Mouse (Mus musculus) left cerebral cortex, adult 2 months (tissue): ENCODE measurements at regions not wholly inside any gene's neighbourhood (a gene's known extent, or its start where the extent isn't known, plus 50 kb on each side); places are given as distances from the start of the nearest gene placed in this dataset.

Experiments
- DNase-seq, 2 experiments: peaks; one replicate each; pipeline ENCODE4 v3.0.0; 2021 to 2022; ENCODE audit warnings: low spot score in 2 of 2, mixed read lengths in 1 of 2; ENCODE audit errors: extremely low spot score in 1 of 2
- H3K27ac ChIP-seq: fragments of 200-600 bp; 2 replicates; pipeline ENCODE4 v1.8.1; 2022
- H3K4me3 ChIP-seq: fragments of 200-600 bp; 2 replicates; pipeline ENCODE4 v1.8.1; 2022
- CTCF ChIP-seq: fragments of 200-600 bp; IDR thresholded peaks from 2 replicates; pipeline ENCODE4 v1.8.1; 2022; ENCODE audit warnings: antibody characterized with exemption, mild to moderate bottlenecking, moderate library complexity
- intact Hi-C: fragments of 180-260 bp; cut with DNase I; formaldehyde crosslinking; loops from one replicate; pipeline ENCODE4 v1.15.1; 2025

DNA sequence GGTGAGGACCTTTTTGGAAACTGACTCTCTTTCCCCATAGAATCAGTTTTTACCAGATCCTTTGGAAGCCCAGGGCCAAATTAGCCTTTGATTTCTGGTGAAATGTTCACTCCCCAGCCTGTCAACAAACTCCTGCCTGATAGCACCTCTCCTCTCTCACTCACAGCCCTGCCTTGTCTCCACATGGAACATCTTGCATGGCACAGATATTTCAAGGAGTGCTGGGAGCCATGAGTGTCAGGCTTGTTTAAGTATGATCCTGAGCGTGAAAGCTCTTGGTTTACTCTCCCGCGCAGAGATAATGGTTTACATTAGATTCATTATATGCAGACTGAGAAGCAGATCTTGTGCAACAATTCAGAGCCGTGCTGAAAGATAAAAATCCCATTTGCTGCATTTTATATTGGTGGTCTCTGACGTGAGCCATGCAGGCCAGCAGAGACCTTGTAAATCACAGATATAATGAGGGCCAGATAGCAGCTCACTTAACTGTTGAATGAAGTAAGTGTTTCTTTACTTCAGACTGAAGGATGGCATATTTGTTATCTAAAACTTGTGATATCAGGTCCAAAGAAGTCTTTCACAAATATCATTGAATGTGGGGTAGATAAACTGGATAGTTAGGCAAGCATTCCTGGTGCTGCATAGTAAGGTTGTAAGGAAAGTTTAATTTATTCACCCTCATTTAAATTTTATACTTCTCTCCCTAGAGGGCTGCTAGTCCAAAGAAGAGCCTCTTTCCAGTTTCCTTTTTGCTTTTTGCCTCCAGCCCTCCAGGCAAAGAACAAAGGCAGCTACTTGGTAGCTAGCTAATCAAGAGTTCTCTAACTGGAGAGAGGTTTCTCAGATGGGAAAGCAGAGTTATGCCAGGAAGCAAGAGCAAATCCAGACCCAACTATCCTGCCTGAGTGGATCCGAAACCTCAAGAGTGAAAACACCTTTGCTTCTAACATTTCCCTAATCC is 81.8 kb downstream of the Tbx18 start:
- DNase-seq: no peak
- Histone ChIP-seq H3K27ac (no peak overlapping the region), H3K4me3 (no peak overlapping the region)
- TF ChIP-seq CTCF: no peak
- intact Hi-C loops: no loop called here

- DNase-seq: no peak
- Histone ChIP-seq H3K4me3 (no peak overlapping the region), H3K27ac (no peak overlapping the region)
- TF ChIP-seq CTCF: no peak
- intact Hi-C loops: no loop called here
These were observed 82.7 kb downstream of the Tbx18 start for GRCm38 (mm10) chr9:87648317-87648716.

DNA sequence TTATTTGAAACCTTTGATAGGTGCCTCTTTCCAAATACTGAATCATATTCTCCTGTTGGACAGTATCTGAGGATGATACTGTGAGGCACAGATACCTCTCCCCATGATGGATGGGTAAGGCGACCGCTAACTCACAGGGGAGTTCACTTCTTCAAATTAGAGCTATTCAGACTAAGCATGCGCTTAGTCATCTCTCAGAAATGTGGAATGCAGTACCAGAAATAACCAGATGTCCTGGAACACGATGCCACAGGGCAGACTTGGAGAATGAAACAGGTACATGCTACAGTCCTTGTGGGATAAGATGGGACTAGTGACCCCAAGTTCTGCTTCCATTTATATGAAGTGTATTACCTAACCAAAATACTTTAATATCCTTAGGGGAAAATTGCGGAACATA is 86.0 kb downstream of the Tbx18 start:
- no peak for TF ChIP-seq CTCF
- H3K27ac ChIP-seq: no peak overlapping the region
- no peak overlapping the region for H3K4me3 ChIP-seq
- DNase-seq: no peak
- intact Hi-C loops: no loop called here

GRCm38 (mm10) chr9:87633863-87634630 is 97.0 kb downstream of the Tbx18 start:
- no peak for TF ChIP-seq CTCF
- Histone ChIP-seq H3K27ac (no peak overlapping the region), H3K4me3 (no peak overlapping the region)
- DNase-seq: no peak
- intact Hi-C loops: no loop called here

- TF ChIP-seq CTCF: no peak
- intact Hi-C loops: no loop called here
- Histone ChIP-seq H3K27ac (no peak overlapping the region), H3K4me3 (no peak overlapping the region)
- DNase-seq: no peak
These were observed 104.6 kb downstream of the Tbx18 start for GRCm38 (mm10) chr9:87626432-87626831.

GRCm38 (mm10) chr9:87618238-87618673 is 112.8 kb downstream of the Tbx18 start:
- no peak for TF ChIP-seq CTCF
- no peak overlapping the region for H3K27ac ChIP-seq
- H3K4me3 ChIP-seq: no peak overlapping the region
- no peak for DNase-seq
- intact Hi-C loops: no loop called here

GRCm38 (mm10) chr9:87607878-87608631 is 123.0 kb downstream of the Tbx18 start:
- intact Hi-C loops: no loop called here

GRCm38 (mm10) chr9:87575591-87575990 is 155.5 kb downstream of the Tbx18 start:
- Histone ChIP-seq H3K4me3 (no peak overlapping the region), H3K27ac (no peak overlapping the region)
- no peak for TF ChIP-seq CTCF
- intact Hi-C loops: no loop called here
- DNase-seq: no peak

More at GRCm38 (mm10) chr9:87607878-87608631, 123.0 kb downstream of the Tbx18 start:
- no peak overlapping the region for H3K4me3 ChIP-seq
- no peak for DNase-seq
- no peak for TF ChIP-seq CTCF
- H3K27ac ChIP-seq: no peak overlapping the region

- TF ChIP-seq CTCF: no peak
- H3K27ac ChIP-seq: no peak overlapping the region
- no peak for DNase-seq
- H3K4me3 ChIP-seq: no peak overlapping the region
- intact Hi-C loops: no loop called here
These were observed 156.7 kb downstream of the Tbx18 start for GRCm38 (mm10) chr9:87574250-87574864.

DNA sequence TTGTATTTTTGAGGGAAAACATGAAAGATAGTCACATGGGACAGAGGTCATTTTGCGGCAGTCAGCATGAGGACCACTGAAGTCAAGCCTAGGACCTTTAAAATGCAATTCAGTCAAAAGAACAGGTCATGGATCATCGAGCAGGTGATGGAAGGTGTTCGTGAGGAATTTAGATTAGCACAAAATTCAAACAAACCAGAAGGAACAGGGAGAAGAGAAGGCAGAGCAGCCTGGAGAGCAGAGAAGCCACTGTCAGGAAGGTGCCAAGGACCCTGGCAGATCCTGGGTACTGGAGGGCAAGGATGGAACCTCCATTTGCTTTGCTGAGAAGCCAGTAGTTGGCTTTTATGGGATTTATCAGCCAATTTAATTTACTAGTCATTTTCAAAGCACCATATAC is 167.8 kb downstream of the Tbx18 start:
- no peak for DNase-seq
- no peak overlapping the region for H3K27ac ChIP-seq
- no peak overlapping the region for H3K4me3 ChIP-seq
- intact Hi-C loops: no loop called here
- TF ChIP-seq CTCF: no peak

DNA sequence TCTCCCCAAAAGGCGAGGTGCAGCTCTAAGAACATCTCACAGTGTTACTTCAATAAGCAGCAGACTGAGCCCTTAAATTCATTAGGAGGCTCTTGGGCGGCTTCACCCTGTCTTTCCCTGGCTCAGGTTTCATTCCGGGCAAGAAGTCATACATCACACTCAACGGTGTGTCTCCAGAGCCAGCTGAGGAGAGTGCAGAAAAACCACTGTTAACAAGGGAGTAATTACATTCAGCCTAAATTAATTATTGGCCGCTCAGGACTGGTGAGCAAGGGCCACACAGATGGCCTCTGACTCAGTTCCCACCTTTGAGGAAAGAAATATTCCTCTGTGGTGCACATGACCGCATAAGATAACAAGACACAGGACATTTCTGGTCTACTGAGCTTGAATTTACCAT is 168.3 kb downstream of the Tbx18 start:
- no peak overlapping the region for H3K27ac ChIP-seq
- H3K4me3 ChIP-seq: no peak overlapping the region
- no peak for TF ChIP-seq CTCF
- no peak for DNase-seq
- intact Hi-C loops: no loop called here
